Mouse (Mus musculus): ENCODE results near the gene Pdzd4.

The Pdzd4 gene

DNA sequence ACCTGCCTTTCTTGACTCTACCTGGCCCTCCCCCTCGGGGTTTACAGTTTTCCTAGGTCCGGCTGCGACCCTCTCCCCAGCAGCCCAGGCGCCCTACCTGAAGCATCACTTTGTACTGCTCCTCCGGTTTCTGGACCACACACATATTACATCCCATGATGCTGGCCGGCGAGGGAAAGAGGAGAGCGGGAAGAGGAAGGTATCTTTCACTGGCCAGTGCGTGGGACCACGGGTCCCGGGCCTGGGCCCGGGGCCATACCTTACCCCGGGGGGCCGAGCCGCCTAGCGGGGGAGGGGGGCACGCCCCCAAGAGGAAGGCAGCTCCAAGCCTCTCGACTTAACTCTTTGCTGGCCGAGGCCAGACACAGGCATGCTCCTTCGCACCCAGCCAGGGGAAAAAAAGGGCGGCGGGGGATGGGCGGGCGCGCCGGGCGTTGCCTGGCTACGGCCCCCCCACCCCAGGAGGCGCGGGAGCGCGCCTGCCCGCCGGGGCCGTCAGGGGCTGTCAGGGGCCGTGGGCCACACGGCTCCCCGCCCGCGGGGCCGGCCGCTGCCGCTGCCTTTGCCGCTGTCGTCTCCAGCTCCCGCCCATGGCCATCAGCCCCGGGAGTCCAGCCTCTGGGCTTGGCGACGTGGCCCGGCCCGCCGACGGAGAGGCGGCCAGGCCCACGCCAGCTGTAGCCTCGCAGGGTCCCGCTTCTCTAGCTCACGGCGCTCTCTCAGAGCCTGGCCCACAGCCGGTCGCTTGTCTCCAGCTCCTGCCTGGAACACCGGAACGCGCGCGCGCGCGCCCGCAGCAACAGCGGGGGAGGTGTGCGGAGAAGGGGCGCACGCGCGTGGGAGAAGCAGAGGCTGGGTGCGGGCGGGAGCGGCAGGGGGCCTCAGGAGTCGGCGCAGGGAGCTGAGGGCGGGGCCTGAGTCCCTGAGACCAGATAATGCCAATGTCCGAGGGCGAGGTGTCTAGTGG is at the start of gene Pdzd4:
Pdzd4 (minus strand) TSS at position 785 of the 967 bp plus-strand sequence.
- peak; percentile 22 to 45 for DNase-seq (ENCODE audit: low spot score in 2 of 2)

DNA sequence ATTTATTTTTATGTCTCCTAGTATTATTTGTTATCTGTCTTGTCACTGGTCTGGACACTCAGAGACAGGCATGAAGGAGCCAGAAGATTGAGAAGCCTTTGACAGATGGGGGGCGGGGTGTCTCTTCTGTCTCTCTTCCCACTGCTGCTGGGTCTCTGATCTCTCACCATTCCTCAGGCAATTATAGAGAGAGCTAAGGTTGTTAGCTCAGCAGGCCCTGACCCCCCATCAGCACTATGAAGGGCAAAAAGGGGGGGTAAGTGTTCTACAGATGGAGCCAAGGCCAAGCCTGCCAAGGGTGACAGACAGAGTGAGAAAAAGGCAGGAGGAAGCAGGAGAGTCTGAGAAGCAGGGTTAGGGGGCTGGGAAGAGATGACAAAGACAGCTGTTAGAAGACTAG is 47.2 kb upstream of the Pdzd4 start:
- no peak for DNase-seq (ENCODE audit: low spot score in 2 of 2)

DNA sequence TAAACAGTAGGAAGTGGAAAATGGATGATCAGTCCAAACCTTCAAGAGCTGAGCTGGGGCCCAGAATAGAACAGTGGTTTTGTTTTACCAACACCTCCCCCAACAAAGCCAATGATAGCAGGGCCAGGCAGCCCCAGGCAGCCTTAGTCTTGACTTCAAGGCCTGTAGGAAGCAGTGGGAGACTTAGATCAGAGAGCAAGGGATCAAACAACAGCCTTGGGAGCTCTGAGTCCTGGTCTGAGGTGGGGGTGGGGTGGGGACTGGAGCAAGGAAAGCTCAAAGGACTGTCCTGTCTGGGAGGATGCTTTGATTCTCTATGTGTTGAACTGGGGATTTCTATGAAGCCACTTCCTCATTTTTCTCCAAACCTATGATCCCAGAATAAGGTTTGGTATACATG is 46.7 kb upstream of the Pdzd4 start:
- DNase-seq (ENCODE audit: low spot score in 2 of 2): no peak

DNA sequence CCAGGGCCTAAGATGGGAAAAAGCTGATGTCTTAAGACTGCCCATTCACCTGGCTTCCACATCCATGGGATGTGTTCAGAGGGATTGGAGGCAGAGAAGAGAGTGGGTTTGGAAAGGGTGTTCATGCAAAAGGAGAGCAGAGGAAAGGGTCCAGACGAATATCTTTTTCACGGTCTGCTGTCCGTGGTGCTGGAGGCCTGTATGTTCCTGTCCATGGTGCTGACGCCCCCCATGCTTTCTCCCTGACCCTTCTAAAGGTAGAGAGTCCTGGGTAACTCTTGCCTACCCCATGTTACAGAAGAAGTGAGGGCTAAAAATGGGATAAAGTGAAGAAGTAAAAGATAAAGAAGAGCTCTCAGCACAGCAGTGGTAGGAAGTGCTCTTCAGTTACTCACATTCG is 44.6 kb upstream of the Pdzd4 start:
- no peak for DNase-seq (ENCODE audit: low spot score in 2 of 2)

DNA sequence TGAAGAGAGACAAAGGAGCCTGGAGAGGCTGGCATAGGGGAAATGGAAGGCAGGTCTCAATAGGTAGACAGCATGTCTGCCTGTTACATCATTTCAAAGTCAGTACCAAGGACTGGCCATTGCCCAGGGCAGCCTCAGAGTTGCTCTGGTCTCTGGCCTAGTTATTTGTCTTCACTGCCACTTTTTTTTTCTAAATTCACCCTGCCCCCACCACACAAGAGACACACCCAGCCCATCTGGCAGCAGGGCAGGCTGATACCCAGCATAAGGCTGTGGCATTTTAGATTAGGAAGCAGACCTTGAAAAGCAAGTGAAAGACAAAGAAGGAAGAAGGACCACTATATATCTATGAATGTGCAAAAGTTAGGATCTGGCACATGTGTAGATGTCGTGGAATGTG is 43.1 kb upstream of the Pdzd4 start:
- no peak for DNase-seq (ENCODE audit: low spot score in 2 of 2)

DNA sequence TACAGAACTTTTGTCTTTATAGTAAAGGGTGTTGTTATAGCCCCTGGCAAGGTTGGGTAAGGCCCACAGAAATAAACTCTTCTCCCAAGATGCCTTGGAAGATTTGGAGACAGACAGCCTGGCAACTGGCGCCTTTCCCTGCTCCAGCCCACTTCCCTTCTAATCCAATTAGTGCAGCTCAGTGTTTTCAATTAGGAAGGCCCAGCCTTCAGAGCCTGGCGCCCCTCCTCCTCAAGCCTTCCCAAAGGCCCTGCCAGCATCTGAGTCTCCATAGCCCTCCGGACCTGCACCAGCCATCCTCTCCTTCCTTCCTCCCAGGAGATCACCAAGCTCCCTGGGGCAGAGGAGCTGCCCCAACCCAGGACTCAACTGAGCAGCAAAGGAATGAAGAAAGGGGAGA is 42.5 kb upstream of the Pdzd4 start:
- no peak for DNase-seq (ENCODE audit: low spot score in 2 of 2)

DNA sequence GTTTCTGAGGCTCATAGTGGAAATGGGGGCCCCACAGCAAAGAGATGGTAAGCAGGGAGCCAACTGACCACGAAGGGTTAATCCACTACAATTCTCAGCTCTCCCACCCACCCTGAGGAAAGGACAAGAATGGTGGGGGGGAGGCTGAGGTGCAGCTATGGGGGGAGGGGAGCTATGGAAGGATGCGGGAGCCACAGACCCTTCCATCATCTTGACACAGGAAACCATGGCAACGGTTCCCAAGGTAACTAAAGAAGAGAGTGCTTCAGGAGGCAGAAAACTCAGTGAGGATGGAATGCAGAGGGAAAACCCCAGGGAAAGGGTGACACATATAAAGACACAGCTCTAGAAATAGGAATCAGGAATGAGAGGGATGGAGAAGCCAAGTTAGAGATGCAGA is 39.9 kb upstream of the Pdzd4 start:
- DNase-seq (ENCODE audit: low spot score in 2 of 2): no peak

DNA sequence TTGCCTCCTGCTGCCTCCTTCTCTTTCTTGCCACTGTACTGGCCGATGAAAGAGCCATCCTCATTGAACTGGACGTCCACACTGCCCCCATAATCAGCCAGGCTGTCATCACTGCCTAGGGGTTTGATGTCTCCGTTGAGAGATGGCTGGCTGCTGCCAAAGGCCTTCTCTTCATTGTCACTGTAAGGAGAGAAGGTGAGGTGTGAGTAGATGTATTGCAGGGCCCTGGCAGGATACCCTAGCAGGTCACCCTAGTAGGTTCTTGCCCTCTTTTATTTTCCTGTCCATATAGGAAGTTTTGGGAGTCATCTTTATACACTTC is 30.3 kb upstream of the Pdzd4 start:
- DNase-seq (ENCODE audit: low spot score in 2 of 2): no peak

DNA sequence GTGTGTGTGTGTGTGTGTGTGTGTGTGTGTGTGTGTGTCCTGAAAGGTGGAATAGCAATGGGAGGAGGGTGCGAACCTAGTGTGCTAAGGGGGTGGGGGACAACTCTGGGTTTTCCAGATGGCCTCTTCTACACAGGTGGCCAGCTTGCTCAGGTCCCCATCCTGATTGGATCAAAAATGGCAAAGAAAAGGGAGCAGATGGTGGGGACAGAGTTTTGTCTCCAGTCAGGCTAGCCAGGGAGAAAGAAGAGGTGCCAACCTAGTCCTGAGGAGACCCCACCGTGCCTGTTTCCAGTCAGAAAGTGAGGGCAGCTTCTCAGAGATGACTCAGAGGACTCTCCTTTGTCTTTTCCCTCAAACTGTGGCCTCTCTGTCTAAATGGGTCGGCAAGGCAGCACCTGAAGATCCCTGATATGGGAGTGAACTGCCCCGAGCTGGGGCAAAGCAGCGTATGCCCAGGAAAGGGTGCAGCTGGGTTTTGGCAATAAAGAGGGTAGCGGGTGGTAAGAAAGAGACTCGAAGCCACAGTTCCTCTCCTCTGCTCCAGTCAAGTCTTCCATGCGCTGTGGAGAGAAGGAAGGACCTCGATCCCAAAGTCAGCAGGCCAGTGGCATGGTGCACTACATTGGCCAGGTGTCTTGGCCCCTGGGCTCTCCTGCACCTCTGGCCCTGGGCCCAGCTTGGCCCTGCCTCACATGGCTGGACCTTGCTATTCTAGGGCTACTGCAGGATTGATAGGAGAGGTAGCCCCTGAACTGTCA is 29.7 kb upstream of the Pdzd4 start:
- no peak for DNase-seq (ENCODE audit: low spot score in 2 of 2)

DNA sequence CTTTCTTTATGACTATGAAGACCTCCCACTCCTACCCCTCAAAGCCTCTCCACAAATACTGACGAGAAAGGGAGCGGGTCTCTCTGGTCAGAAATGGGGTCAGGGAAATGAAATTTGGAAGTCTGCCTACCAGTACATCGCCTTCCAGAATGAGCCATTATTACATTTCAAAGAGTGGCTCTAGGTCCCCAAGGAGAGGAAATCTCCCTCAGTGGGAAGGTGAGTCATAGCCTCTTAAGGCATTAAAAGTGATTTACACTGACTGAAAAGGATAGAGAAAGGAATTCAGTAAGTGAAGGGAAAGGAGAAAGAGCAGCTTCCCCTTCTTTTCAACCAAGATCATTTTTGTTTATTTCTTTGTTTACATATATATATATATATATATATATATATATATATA is 11.9 kb upstream of the Pdzd4 start:
- DNase-seq (ENCODE audit: low spot score in 2 of 2): no peak

DNA sequence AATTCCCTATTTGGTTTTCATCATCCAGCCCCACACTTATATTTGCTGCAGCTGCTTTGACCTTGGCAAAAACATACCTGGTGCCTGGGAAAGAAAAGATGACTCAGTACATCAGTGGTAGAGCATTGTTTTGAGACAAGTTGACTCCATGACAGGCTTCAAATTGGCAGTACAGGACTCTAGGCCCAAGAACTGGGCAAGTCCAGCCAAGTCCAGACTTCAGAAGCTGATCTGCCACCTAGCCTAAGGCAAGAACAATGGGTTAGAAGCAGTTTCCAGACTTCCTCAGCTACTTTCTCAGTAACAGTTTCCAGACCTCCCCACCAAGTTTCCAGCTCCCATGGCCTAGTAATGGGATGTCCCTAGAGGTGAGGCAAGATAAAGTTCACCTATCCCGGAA is 11.0 kb upstream of the Pdzd4 start:
- no peak for DNase-seq (ENCODE audit: low spot score in 2 of 2)

DNA sequence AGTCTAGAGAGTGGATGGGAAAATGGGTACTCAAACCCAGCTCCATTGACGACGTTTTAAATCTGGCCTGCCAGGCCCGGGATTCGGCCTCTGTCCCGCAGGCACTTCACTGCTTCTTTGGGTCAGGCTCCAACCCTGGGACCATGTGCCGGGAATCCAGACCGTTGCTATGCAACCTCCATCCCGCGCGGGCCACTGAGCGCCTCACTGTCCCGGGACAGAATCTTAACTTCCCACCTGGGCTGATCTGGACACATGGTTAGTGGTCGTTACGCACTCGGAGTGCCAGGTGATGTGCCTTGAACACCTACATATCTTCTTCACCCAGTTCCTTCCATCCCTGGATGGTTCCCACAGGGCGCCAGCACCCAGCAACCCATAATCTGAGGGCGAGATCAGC is 1.0 kb downstream of the Pdzd4 start:
- no peak for DNase-seq (ENCODE audit: low spot score in 2 of 2)

DNA sequence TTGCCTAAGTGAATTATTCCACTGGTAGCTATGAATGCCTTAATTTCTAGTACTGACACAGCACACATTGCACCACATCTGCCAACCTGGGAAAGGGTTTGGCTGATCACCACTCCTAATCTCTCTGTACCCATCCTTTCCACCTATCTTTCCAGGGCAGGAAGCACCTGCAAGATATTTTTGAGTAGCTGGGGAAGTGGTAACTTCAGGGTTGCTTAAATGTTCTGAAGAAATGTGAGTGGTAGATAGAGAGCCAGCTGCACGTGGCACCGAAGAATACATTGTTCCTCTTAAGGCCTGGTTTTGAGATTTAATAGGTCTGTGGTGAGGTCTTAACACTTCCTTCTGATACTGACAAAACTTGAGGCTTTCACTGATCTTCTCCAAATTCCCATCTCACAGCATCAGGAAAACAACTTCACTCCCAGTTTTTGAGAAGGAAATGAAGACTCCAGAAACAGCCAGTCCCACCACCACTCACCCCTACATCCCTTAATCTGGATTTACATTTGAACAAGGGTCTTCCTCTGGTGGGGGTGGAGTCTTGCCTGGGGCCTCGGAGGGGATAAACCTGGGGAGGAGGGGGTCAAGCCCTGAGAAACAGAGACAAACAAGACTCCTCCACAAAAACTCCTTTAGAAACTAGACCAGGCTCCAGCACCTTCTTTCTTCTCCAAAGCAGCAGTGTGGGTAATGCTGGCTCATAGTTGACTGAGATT is 8.0 kb downstream of the Pdzd4 start:
- no peak for DNase-seq (ENCODE audit: low spot score in 2 of 2)

DNA sequence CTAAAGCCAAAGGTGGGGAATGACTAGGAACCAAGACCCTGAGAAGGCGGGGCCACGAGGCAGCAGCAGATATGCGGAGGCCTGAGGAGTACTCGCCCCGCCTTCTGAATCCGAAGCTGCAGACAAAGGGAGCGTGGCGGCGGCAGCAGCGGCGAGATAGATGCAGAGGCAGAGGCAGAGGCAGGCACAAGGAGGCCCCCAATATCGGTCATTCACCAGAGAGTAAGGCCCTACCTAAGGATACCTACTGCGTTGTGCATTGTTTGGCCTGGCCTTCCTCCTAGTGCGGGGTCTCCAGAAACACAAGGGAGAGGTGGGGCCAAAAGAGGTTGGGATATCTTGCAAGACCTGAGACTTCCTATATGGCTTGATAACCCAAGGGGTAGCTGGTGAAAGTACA is 9.7 kb downstream of the Pdzd4 start:
- DNase-seq (ENCODE audit: low spot score in 2 of 2): no peak

DNA sequence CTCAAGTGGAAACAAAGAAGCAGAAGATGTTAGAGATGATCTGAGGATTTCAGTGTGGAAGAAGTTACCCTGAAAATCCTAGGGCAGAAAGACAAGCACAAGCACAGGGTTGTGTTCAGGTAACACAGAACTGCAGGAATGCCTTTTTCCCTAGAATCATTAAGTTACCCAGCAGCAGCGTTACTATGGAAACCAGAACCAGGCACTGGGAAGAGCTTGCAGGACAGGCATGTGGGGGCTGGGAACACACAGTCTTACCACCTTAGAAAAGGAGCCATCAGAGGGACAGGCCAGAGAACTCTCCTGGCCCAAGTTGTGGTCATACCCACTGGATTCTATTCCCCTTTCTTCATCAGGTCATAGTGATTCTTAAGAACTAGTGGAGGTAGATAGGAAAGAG is 19.0 kb downstream of the Pdzd4 start:
- no peak for DNase-seq (ENCODE audit: low spot score in 2 of 2)

DNA sequence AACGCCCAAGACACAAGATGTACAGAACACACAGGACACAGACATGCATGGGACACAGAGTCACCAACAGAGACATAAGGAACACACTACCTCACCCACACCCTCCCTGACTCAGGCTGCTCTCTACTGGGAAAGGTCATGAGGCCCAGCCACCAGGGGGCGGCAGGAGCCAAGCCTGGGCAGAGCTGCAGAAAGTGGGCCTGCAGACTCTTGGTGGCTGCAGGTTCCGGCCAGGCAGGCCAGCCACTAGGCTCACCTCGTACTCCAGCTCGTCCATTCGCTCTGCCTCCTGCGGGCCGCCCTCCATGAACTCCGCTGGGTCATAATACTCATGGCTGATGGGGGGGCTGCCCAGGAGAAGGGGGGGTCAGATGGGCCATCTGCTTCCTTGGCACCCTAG is 26.3 kb downstream of the Pdzd4 start:
- peak in 1 of 2 experiments; percentile 33 for DNase-seq (ENCODE audit: low spot score in 2 of 2)

DNA sequence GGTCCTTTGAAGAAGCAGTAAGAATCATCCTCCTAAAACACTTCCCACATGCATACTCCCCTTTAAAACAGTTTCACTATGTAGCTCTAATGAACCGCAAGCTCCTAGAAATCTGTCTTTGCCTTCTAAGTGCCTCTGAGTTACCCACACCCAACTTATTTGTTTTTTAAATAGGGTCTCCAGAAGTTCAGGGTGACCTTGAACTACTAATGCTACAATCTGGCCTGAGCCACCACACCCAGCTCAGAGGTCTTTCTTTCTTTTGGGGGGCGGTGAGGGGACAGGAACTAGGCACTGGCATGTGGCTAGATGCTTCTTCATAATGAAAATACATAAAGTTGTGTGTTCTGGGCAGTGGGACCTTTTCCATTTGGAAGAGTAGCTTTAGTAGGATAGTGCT is 27.3 kb downstream of the Pdzd4 start:
- DNase-seq (ENCODE audit: low spot score in 2 of 2): no peak

DNA sequence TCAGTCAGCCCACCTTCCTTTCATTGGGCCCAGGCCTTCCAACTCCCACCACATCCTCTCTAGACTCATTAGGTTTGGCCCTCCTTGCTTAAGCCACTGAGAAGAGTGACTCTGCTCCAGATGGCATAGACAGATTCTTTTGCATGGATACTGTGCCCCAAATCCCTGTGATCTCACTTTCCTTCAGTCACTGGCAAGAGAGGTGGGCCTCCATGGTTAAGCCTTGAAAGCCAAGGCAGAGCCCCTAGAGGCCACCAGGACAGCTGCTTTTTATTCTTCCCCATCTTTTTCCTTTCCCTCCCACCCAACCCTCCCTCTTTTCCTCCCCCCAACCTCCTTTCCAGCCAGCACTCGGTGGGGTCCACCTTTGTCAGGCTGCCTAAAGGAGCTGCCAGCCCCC is 31.3 kb downstream of the Pdzd4 start:
- DNase-seq (ENCODE audit: low spot score in 2 of 2): no peak

DNA sequence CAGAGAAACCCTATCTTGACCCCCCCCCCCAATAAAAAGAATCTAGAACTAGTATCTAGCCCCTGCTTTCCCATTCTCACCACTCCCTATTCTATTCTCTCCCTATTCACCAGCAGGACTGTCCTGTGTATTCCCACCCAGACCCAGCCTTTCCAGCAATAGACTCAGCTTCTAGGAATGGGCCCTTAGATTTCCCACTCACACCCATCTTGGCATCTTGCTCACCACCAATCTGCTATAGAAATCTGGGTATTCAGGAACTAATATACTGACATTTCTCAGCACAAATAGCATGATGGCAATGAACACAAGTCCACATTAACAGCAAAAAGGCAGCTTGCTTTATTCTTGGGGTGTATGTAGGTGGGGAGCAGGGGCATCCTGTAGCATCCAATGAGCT is 31.7 kb downstream of the Pdzd4 start:
- DNase-seq (ENCODE audit: low spot score in 2 of 2): no peak

DNA sequence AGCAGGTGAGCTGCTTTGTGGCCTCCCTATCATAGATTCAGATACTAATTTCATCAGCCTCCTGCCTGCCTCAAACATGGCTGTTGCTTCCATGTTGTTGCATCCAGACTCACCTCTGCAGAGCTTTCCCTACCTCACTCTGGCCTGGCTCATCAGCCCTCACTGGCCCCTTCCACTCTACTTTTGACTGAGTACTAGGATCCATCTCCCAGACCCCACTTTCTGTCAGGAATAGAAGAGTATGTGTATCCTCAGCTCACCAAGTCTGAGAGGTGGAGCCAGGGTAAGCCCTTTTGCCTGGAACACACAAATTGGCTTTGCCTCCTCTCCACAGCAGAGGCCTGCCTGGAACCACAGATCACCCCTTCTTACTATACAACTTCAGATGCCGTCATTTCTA is 36.3 kb downstream of the Pdzd4 start:
- DNase-seq (ENCODE audit: low spot score in 2 of 2): no peak

DNA sequence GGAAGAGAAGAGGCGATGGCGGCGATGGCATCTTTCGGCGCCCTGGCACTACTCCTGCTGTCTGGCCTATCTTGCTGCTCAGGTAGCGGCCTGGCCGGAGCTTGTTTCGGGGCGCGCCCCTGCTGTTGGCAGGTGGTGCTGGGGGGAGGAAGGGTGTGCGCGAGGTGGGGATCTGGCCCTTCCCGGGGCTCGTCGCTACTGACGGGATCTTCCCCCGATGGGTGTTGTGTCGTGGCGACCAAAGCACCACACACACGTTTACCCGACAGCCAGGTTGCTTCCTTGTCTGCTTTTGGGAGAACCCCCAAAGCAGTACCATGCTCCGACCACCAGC is 37.6 kb downstream of the Pdzd4 start:
- DNase-seq (ENCODE audit: low spot score in 2 of 2): no peak

DNA sequence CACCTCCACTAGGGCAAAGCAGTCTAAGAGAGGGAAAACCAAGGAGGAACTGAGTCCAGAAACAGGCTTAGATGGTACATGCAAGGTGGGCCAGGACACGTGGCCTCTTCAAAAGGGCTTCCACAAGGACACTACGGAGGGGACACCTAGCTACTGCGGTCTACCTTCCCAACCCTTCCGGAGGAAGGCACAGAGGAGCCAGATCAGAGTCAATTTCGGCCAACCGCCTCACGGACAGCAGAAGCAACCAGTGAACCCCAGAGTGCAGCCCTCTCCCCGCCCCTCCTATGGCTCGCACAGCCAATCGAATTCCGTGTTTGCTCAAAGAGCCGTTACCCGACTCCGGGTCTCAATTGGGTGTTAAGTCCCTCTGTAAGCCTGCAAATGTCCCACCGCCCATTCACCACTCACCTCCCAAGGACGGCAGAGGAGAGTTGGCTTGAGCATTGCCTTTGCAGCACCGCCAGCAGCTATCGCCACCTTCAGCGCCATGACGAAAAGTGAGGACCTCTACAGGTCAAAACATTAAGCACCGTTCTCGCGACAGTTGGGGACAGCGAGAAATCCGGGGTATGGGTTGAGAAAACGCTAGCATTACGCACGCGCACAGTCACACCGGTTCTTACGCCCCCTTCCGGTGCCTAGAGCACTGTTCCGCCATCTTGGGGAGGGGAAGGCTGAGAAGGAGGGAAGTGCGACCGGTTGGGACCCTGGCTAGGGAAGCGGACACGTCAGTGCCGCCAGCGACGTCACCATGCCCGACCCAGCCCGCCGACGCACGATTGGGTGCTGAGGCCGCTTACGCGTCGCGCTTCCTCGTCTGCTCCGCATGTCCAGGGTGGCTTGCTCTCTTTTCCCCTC is 38.2 kb downstream of the Pdzd4 start, which contains the start of the genes Idh3g and Ssr4:
Idh3g (minus strand) TSS at position 534 of the 861 bp plus-strand sequence.
Ssr4 (plus strand) TSS at position 665 of the 861 bp plus-strand sequence.
- DNase-seq (ENCODE audit: low spot score in 2 of 2): peak; percentile 87 to 93

Measured in right cerebral cortex, postnatal 36 days (tissue).